Mouse (Mus musculus): ENCODE data around the gene L3mbtl2. TPM values are rescaled to one million over a fixed set of nuclear protein-coding genes. Genes with fewer than 3 reads are reported as not detected.

L3mbtl2 gene
- polyA plus RNA-seq, 1 experiment from 2014 or later: 9.4 TPM

- H3K4me2 ChIP-seq (replicated peaks; ENCODE audit: low read depth, low read length): no peak overlapping the region
- no peaks in the 10 kb centered on the region for H3K27me3 ChIP-seq (replicated peaks; ENCODE audit: insufficient read depth, low read length)
- no peak overlapping the region for H3K9ac ChIP-seq (replicated peaks; ENCODE audit: low read depth)
- 88% methylated on average over 13 of the region's 13 CpGs for WGBS
- peaks cover 10% of the 10 kb centered on the region; the same call in 1 of the 2 replicates for H3K36me3 ChIP-seq (ENCODE audit: insufficient read depth, low read length)
- H3K27ac ChIP-seq (ENCODE audit: low read length): no peak overlapping the region
- TF ChIP-seq CTCF (IDR thresholded peaks at IDR 0.05): no peak
- no peak for TF ChIP-seq EP300 (IDR thresholded peaks at IDR 0.05)
- DNase-seq (ENCODE audit: low spot score) (no peak), ATAC-seq (no peak)
- no peaks in the 10 kb centered on the region for H3K4me1 ChIP-seq (ENCODE audit: insufficient read depth, low read depth, low read length)
- no peaks in the 10 kb centered on the region for H3K9me3 ChIP-seq (ENCODE audit: low read length)
- H3K4me3 ChIP-seq (ENCODE audit: low read depth, low read length): no peak overlapping the region
Observed at GRCm38 (mm10) chr15:81702306-81703093, 38.8 kb downstream of the L3mbtl2 start.

- WGBS: 89% methylated on average over 3 of the region's 3 CpGs
- TF ChIP-seq CTCF (IDR thresholded peaks at IDR 0.05) (no peak), EP300 (IDR thresholded peaks at IDR 0.05) (no peak)
- Histone ChIP-seq H3K36me3 (ENCODE audit: insufficient read depth, low read length) (peaks cover 10% of the 10 kb centered on the region; the same call in 1 of the 2 replicates), H3K4me2 (replicated peaks; ENCODE audit: low read depth, low read length) (no peak overlapping the region), H3K9ac (replicated peaks; ENCODE audit: low read depth) (no peak overlapping the region), H3K27me3 (replicated peaks; ENCODE audit: insufficient read depth, low read length) (no peaks in the 10 kb centered on the region), H3K4me3 (ENCODE audit: low read depth, low read length) (no peak overlapping the region), H3K27ac (ENCODE audit: low read length) (no peak overlapping the region), H3K4me1 (ENCODE audit: insufficient read depth, low read depth, low read length) (no peaks in the 10 kb centered on the region), H3K9me3 (ENCODE audit: low read length) (no peaks in the 10 kb centered on the region)
- ATAC-seq (no peak), DNase-seq (ENCODE audit: low spot score) (no peak)
Observed at GRCm38 (mm10) chr15:81703094-81703489, 39.4 kb downstream of the L3mbtl2 start.

GRCm38 (mm10) chr15:81708991-81709390 lies 45.3 kb downstream of the L3mbtl2 start:
- Histone ChIP-seq H3K27ac (ENCODE audit: low read length) (no peak overlapping the region), H3K36me3 (ENCODE audit: insufficient read depth, low read length) (peaks cover 40% of the 10 kb centered on the region), H3K4me3 (ENCODE audit: low read depth, low read length) (no peak overlapping the region), H3K4me2 (replicated peaks; ENCODE audit: low read depth, low read length) (no peak overlapping the region), H3K4me1 (ENCODE audit: insufficient read depth, low read depth, low read length) (no peaks in the 10 kb centered on the region), H3K9ac (replicated peaks; ENCODE audit: low read depth) (no peak overlapping the region), H3K27me3 (replicated peaks; ENCODE audit: insufficient read depth, low read length) (no peaks in the 10 kb centered on the region), H3K9me3 (ENCODE audit: low read length) (no peaks in the 10 kb centered on the region)
- ATAC-seq (no peak), DNase-seq (ENCODE audit: low spot score) (no peak)
- WGBS: 91% methylated on average over 11 of the region's 11 CpGs
- no peak for TF ChIP-seq EP300 (IDR thresholded peaks at IDR 0.05)
- no peak for TF ChIP-seq CTCF (IDR thresholded peaks at IDR 0.05)

GRCm38 (mm10) chr15:81709686-81710085 lies 46.0 kb downstream of the L3mbtl2 start:
- no peak overlapping the region for H3K4me2 ChIP-seq (replicated peaks; ENCODE audit: low read depth, low read length)
- TF ChIP-seq CTCF (IDR thresholded peaks at IDR 0.05) (no peak), EP300 (IDR thresholded peaks at IDR 0.05) (no peak)
- no peak for DNase-seq (ENCODE audit: low spot score)
- no peaks in the 10 kb centered on the region for H3K4me1 ChIP-seq (ENCODE audit: insufficient read depth, low read depth, low read length)
- 96% methylated on average over 1 of the region's 1 CpGs for WGBS
- no peak overlapping the region for H3K4me3 ChIP-seq (ENCODE audit: low read depth, low read length)
- no peaks in the 10 kb centered on the region for H3K9me3 ChIP-seq (ENCODE audit: low read length)
- peaks cover 40% of the 10 kb centered on the region for H3K36me3 ChIP-seq (ENCODE audit: insufficient read depth, low read length)
- no peak overlapping the region for H3K9ac ChIP-seq (replicated peaks; ENCODE audit: low read depth)
- H3K27me3 ChIP-seq (replicated peaks; ENCODE audit: insufficient read depth, low read length): no peaks in the 10 kb centered on the region
- no peak for ATAC-seq
- H3K27ac ChIP-seq (ENCODE audit: low read length): no peak overlapping the region

GRCm38 (mm10) chr15:81710801-81711200 lies 47.1 kb downstream of the L3mbtl2 start:
- Histone ChIP-seq H3K9ac (replicated peaks; ENCODE audit: low read depth) (no peak overlapping the region), H3K36me3 (ENCODE audit: insufficient read depth, low read length) (peaks cover 42% of the 10 kb centered on the region), H3K4me1 (ENCODE audit: insufficient read depth, low read depth, low read length) (no peaks in the 10 kb centered on the region), H3K9me3 (ENCODE audit: low read length) (no peaks in the 10 kb centered on the region), H3K4me3 (ENCODE audit: low read depth, low read length) (no peak overlapping the region), H3K4me2 (replicated peaks; ENCODE audit: low read depth, low read length) (no peak overlapping the region), H3K27me3 (replicated peaks; ENCODE audit: insufficient read depth, low read length) (no peaks in the 10 kb centered on the region), H3K27ac (ENCODE audit: low read length) (no peak overlapping the region)
- no peak for TF ChIP-seq CTCF (IDR thresholded peaks at IDR 0.05)
- TF ChIP-seq EP300 (IDR thresholded peaks at IDR 0.05): no peak
- no peak for ATAC-seq
- no peak for DNase-seq (ENCODE audit: low spot score)
- WGBS: 76% methylated on average over 4 of the region's 4 CpGs

GRCm38 (mm10) chr15:81713742-81714141 lies 50.1 kb downstream of the L3mbtl2 start:
- DNase-seq (ENCODE audit: low spot score): no peak
- Histone ChIP-seq H3K4me2 (replicated peaks; ENCODE audit: low read depth, low read length) (no peak overlapping the region), H3K36me3 (ENCODE audit: insufficient read depth, low read length) (peaks cover 37% of the 10 kb centered on the region), H3K27me3 (replicated peaks; ENCODE audit: insufficient read depth, low read length) (no peaks in the 10 kb centered on the region), H3K27ac (ENCODE audit: low read length) (no peak overlapping the region), H3K9me3 (ENCODE audit: low read length) (no peaks in the 10 kb centered on the region), H3K4me3 (ENCODE audit: low read depth, low read length) (no peak overlapping the region), H3K9ac (replicated peaks; ENCODE audit: low read depth) (no peak overlapping the region), H3K4me1 (ENCODE audit: insufficient read depth, low read depth, low read length) (no peaks in the 10 kb centered on the region)
- WGBS: 64% methylated on average over 6 of the region's 6 CpGs
- TF ChIP-seq CTCF (IDR thresholded peaks at IDR 0.05) (no peak), EP300 (IDR thresholded peaks at IDR 0.05) (no peak)
- ATAC-seq: no peak

Data from lung, postnatal 0 days (tissue).